Mouse (Mus musculus): ENCODE results near the gene Txndc15.

DNA sequence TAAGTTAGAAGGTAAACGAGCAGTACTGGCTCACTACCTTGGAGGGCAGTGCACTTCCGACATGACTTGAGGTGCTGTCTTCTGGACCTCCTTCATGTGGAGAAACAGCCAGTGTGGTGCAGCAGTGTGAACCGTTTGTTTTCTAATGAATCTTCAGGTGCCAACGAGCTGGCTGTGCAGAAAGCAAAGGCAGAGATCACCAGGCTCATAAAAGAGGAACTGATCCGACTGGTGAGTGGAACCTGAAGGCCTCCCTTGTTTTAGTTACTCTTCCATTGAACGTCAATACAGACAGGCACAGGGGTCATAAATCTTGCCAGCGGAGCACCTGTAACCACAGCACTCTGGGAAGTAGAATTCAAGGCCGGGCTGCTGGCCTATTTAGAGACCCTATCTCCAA lies 37.1 kb upstream of the Txndc15 start:
- no peak for TF ChIP-seq CTCF (IDR thresholded peaks at IDR 0.05; ENCODE audit: borderline replicate concordance, insufficient read depth, low read depth, low read length)
- TF ChIP-seq POLR2A (IDR thresholded peaks at IDR 0.05; ENCODE audit: borderline replicate concordance, insufficient read depth, low read length), result no peak
